Mouse (Mus musculus): ENCODE data around the gene Dis3l.

Gene Dis3l

GRCm38 (mm10) chr9:64341254-64341566, at the start of gene Dis3l:
TSS of gene Dis3l (minus strand) at chr9:64341288.
- DNase-seq: no peak

- DNase-seq: no peak
These were observed 48.6 kb upstream of the Dis3l start for GRCm38 (mm10) chr9:64389576-64390292.

- DNase-seq: no peak
These were observed 45.6 kb upstream of the Dis3l start for GRCm38 (mm10) chr9:64386466-64387211.

- DNase-seq: peak; percentile 42
These were observed 44.7 kb upstream of the Dis3l start, which contains the start of gene Megf11 for GRCm38 (mm10) chr9:64385511-64386465. TSS of gene Megf11 (plus strand) at chr9:64385626.

GRCm38 (mm10) chr9:64383021-64383788, 42.1 kb upstream of the Dis3l start:
- peak; percentile 38 for DNase-seq

GRCm38 (mm10) chr9:64376380-64376779, 35.3 kb upstream of the Dis3l start:
- no peak for DNase-seq

GRCm38 (mm10) chr9:64371305-64371819, 30.3 kb upstream of the Dis3l start:
- DNase-seq: no peak

- DNase-seq: no peak
These were observed 28.8 kb upstream of the Dis3l start for GRCm38 (mm10) chr9:64369871-64370270.

- DNase-seq: no peak
These were observed 20.3 kb upstream of the Dis3l start for GRCm38 (mm10) chr9:64361231-64361950.

- no peak for DNase-seq
These were observed 14.5 kb upstream of the Dis3l start for GRCm38 (mm10) chr9:64355627-64356026.

- DNase-seq: no peak
These were observed 10.1 kb upstream of the Dis3l start for GRCm38 (mm10) chr9:64351191-64351590.

- no peak for DNase-seq
These were observed 8.4 kb upstream of the Dis3l start for GRCm38 (mm10) chr9:64349490-64349889.

GRCm38 (mm10) chr9:64347377-64347776, 6.3 kb upstream of the Dis3l start:
- no peak for DNase-seq

GRCm38 (mm10) chr9:64345931-64346330, 4.8 kb upstream of the Dis3l start:
- DNase-seq: no peak

GRCm38 (mm10) chr9:64343656-64344055, 2.6 kb upstream of the Dis3l start:
- no peak for DNase-seq

- DNase-seq: no peak
These were observed 583 bp upstream of the Dis3l start for GRCm38 (mm10) chr9:64341671-64342070.

GRCm38 (mm10) chr9:64340351-64341253, 486 bp downstream of the Dis3l start:
- DNase-seq: peak; percentile 84

GRCm38 (mm10) chr9:64339361-64339760, 1.7 kb downstream of the Dis3l start:
- no peak for DNase-seq

GRCm38 (mm10) chr9:64335825-64336224, 5.3 kb downstream of the Dis3l start:
- no peak for DNase-seq

- DNase-seq: no peak
These were observed 17.1 kb downstream of the Dis3l start for GRCm38 (mm10) chr9:64323976-64324375.

Measured in kidney, postnatal 14 days (tissue).